Mouse (Mus musculus): ENCODE measurements around the gene Itga2b.

The Itga2b gene

GRCm38 (mm10) chr11:102469648-102470357 lies at the start of gene Itga2b:
Gene Itga2b, minus strand, starts transcription at chr11:102470122.
- DNase-seq (ENCODE audit: low read depth, low spot score): no peak

DNA sequence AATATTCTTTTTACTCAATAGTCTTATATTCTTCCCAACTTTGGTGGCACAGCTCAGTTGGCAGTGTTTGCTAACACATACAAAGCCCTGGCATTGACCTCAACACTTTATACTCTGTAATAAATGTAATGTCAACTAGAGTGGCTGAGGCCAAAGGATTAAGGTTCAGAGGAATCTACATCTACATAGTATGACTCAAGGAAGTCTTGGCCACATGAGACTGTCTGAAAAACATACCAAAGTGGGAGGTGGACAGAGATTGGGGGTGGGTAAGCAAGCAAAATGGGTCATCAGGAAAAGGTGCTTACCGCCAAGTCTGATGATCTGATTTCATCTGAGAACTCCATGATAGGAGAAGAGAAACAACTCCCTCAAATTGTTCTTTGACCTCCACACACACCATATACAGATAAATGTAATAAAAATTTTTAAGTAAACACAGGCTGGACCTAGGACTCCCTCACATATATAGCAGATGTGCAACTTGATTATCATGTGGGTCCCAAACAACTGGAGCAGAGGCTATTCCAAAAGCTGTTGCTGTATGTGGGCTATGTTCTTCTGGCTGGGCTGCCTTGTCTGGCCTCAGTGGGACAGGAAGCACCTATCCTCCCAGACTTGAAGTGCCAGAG lies 45.0 kb upstream of the Itga2b start:
- no peak for DNase-seq (ENCODE audit: low read depth, low spot score)

DNA sequence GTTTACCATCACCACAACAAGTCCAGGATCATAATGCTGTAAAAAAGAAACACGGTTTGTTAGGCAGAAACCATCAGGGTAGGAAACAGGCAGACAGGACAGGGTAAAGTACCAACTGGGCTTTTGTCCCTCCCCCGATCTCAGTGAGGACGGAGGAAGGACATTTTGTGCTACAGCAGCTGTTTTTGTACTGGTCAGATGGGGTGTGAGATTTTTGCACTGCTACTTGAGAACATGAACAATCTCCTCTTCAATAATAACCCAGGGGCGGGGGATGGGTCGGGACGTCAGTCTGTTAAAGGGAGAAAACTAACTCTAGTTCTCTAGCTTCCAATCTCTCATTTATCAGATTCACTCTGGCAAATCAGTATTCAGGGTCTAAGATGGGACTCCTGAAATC lies 40.3 kb upstream of the Itga2b start:
- peak; percentile 4 for DNase-seq (ENCODE audit: low read depth, low spot score)

GRCm38 (mm10) chr11:102496732-102497131 lies 26.8 kb upstream of the Itga2b start:
- DNase-seq (ENCODE audit: low read depth, low spot score): no peak

DNA sequence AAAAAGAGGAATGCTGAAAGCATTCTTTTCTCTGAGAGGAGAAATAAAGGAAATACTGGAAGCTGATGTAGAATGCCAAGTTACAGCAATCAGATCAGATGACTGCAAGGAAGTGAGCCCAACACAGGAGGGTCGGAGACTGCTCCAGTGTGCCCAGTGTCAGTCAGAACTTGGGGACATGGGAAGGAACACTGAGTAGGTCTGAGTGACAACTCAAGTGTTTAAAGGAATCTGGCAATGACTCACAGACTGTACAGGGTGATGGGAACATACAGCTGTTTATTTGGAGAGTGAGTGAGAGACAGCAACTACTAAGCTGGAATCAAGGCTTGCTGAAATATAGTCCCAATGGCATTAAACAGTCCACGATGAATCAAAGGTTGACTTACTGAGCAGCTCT lies 26.3 kb upstream of the Itga2b start:
- DNase-seq (ENCODE audit: low read depth, low spot score): no peak

GRCm38 (mm10) chr11:102495742-102496141 lies 25.8 kb upstream of the Itga2b start:
- no peak for DNase-seq (ENCODE audit: low read depth, low spot score)

DNA sequence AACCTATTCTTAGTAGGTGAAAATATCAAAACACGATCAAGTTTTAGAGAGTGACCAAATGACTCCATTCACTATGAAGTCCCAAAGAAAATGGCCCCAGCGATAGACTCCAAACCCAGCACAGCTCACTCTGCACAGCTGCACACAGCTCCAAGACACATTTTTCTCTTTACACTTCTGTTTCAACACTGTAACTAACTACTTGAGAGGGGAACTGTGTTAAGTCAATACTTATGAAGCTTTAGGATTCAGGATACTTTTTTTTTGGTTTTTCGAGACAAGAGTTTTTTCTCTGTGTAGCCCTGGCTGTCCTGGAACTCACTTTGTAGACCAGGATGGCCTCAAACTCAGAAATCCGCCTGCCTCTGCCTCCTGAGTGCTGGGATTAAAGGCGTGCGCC lies 25.2 kb upstream of the Itga2b start:
- no peak for DNase-seq (ENCODE audit: low read depth, low spot score)

- DNase-seq (ENCODE audit: low read depth, low spot score): no peak
Measured at GRCm38 (mm10) chr11:102494063-102494650, 24.2 kb upstream of the Itga2b start.

DNA sequence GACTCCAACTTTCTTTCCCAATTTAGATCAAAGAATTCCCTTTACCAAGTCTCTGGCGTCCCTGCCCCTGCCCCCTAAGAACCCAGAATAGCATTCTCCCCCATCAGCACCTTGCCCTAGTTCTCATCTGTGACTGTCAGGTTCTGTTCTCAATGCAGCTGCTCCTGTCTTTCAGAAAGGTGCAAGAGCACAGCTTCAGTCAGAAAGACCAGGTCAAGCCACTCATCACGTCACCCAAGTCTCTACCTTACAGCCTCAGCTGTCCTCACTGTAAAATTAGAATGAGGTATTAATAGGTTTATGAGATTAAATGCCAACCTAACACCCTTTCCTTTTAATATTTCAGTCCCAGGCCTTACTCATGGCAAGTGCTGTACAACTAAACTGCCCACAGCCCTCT lies 23.3 kb upstream of the Itga2b start:
- DNase-seq (ENCODE audit: low read depth, low spot score): no peak

GRCm38 (mm10) chr11:102487901-102488300 lies 18.0 kb upstream of the Itga2b start:
- DNase-seq (ENCODE audit: low read depth, low spot score): no peak

GRCm38 (mm10) chr11:102486733-102487386 lies 16.9 kb upstream of the Itga2b start:
- peak; percentile 76 for DNase-seq (ENCODE audit: low read depth, low spot score)

GRCm38 (mm10) chr11:102481779-102482178 lies 11.9 kb upstream of the Itga2b start:
- DNase-seq (ENCODE audit: low read depth, low spot score): no peak

- no peak for DNase-seq (ENCODE audit: low read depth, low spot score)
Measured at GRCm38 (mm10) chr11:102480897-102481296, 11.0 kb upstream of the Itga2b start.

GRCm38 (mm10) chr11:102480111-102480510 lies 10.2 kb upstream of the Itga2b start:
- no peak for DNase-seq (ENCODE audit: low read depth, low spot score)

GRCm38 (mm10) chr11:102479581-102479980 lies 9.7 kb upstream of the Itga2b start:
- DNase-seq (ENCODE audit: low read depth, low spot score): no peak

DNA sequence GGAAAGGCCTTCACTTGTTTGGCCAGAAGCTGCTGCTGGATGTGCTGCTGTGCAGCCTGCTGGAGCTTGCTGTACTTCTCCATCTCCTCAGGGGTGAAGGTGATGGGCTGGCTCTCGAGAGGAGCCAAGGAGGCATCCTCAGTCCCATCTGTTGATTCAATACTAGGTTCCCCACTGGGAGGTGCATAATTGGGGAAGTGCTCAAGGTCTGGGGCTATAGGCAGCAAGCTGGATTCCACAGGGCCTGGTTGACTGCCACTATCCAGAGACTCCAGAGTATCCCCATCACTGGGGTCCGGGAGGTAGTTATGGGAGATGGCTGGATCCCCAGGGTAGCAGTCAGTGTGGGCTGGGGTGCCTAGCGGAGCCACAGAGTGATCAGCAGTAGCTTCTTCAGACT lies 8.7 kb upstream of the Itga2b start:
- DNase-seq (ENCODE audit: low read depth, low spot score): no peak

DNA sequence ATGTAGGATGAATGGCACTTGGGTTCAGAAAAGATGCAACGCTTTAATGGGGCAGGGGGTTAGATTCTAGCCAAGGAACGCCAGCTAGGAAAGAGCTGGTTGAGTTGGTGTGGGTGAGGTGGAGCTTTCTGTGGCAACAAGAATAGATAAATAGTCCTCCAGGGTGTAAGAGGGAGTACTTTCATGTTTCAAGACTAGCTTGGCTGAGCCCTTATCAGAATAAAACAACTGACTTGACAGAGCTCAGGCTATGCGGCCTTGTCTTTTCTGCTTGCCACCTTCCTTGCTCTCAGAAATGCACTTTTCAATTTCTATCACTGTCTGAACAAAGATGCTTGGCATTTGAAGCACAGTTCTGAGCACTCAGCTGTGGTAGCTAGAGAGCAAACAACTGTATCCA lies 5.1 kb upstream of the Itga2b start:
- DNase-seq (ENCODE audit: low read depth, low spot score): no peak

DNA sequence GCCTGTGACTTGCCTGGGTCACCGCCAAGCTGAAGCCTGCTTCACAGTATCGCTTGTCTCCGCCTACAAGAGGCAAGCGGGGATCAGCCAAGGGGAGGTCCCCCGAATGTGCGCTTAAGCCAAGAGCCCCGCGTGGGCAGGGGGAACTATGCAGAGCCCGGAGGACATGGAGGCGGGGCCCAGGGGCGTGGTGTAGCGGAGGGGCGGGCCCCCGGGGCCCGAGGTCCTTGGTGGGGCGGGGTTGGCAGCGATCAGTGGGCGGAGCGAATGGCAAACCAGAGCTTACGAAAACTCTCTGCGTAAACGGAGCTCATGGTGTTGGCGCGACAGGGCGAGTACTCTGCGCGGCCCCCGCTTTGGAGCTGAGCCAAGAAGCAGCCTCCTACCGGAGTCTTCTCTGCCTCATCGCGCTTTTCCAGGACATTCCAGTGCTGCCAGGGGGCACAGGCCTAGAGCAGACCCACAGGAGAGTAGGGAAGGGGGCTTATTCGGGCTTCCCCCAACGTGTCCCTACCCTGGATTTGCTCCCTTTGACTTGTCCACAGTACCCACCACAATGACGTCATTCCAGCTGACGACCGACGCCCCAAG lies 2.8 kb downstream of the Itga2b start:
- DNase-seq (ENCODE audit: low read depth, low spot score): peak; percentile 86

GRCm38 (mm10) chr11:102465713-102466436 lies 4.0 kb downstream of the Itga2b start:
- peak; percentile 60 for DNase-seq (ENCODE audit: low read depth, low spot score)

- no peak for DNase-seq (ENCODE audit: low read depth, low spot score)
Measured at GRCm38 (mm10) chr11:102464901-102465300, 5.0 kb downstream of the Itga2b start.

- DNase-seq (ENCODE audit: low read depth, low spot score): no peak
Measured at GRCm38 (mm10) chr11:102461764-102462163, 8.2 kb downstream of the Itga2b start.
